Mouse (Mus musculus): ENCODE results near the gene 9030624G23Rik. TPM values are rescaled to one million over a fixed set of nuclear protein-coding genes. Genes with fewer than 3 reads are reported as not detected.
"Not testable (repeated sequence)": the region's sequence is repeated elsewhere in the genome, so short reads cannot be mapped to it uniquely, and the experiment has no call there.

9030624G23Rik gene
- 0.20 and 0.22 TPM in 2 replicates for polyA plus RNA-seq (2012; rRNA removed)

- not testable (repeated sequence) for H3K36me3 ChIP-seq (ENCODE audit: control insufficient read depth, insufficient read depth, low read length); H3K27me3 ChIP-seq (replicated peaks; ENCODE audit: control insufficient read depth, insufficient read depth, low read length); H3K27ac ChIP-seq (ENCODE audit: insufficient read depth, low read depth, low read length); H3K4me1 ChIP-seq (ENCODE audit: control insufficient read depth, insufficient read depth, low read length)
- peak; percentile 18 for DNase-seq
- under 1% methylated on average over 30 of the region's 39 CpGs for WGBS
- H3K4me3 ChIP-seq (ENCODE audit: insufficient read depth, low read depth, low read length) = peak within 1 kb of the TSS; percentile 33; the same call in 1 of the 2 replicates
Observed at GRCm38 (mm10) chr12:24097108-24097520, at the start of gene 9030624G23Rik. Gene 9030624G23Rik, minus strand, starts transcription at chr12:24097246.

GRCm38 (mm10) chr12:24083096-24083495, 13.9 kb downstream of the 9030624G23Rik start:
- not testable (repeated sequence) for H3K27me3 ChIP-seq (replicated peaks; ENCODE audit: control insufficient read depth, insufficient read depth, low read length); H3K36me3 ChIP-seq (ENCODE audit: control insufficient read depth, insufficient read depth, low read length); H3K4me3 ChIP-seq (ENCODE audit: insufficient read depth, low read depth, low read length); H3K27ac ChIP-seq (ENCODE audit: insufficient read depth, low read depth, low read length); H3K4me1 ChIP-seq (ENCODE audit: control insufficient read depth, insufficient read depth, low read length); DNase-seq
- WGBS = 96% methylated on average over 2 of the region's 5 CpGs

Data from kidney, adult 2 months (tissue).